Mouse (Mus musculus) MEL (cell line): ENCODE data around the gene Galnt18. TPM values are rescaled to one million over a fixed set of nuclear protein-coding genes. Genes with fewer than 3 reads are reported as not detected.

Source experiments
- DNase-seq: peaks from one replicate; pipeline ENCODE4 v3.0.0; 2011; ENCODE audit warnings: low read depth, low spot score
- H3K27ac ChIP-seq: 2 replicates; pipeline ENCODE4 v1.5.1; 2012; ENCODE audit warnings: low read depth, mild to moderate bottlenecking, control low read depth, low read length, moderate library complexity; ENCODE audit not compliant: control insufficient read depth
- H3K27me3 ChIP-seq, 2 experiments: fragments of 150-350 bp in 1 of 2; sonication (generic) in 1 of 2; 2 replicates each; pipeline ENCODE4 v1.6.1; 2012; ENCODE audit warnings: low read length in 2 of 2, mild to moderate bottlenecking in 2 of 2, improper control_type of control experiment in 1 of 2, moderate library complexity in 1 of 2; ENCODE audit not compliant: insufficient read depth in 2 of 2, control insufficient read depth in 1 of 2
- H3K36me3 ChIP-seq, 2 experiments: 2 replicates each; pipeline ENCODE4 v1.6.1; 2012 to 2014; ENCODE audit warnings: low read length in 2 of 2, improper control_type of control experiment in 1 of 2, inconsistent platforms in 1 of 2, mild to moderate bottlenecking in 1 of 2; ENCODE audit not compliant: insufficient read depth in 2 of 2, control insufficient read depth in 1 of 2
- H3K4me1 ChIP-seq, 2 experiments: fragments of 150-350 bp in 1 of 2; sonication (generic) in 1 of 2; 2 replicates each; pipeline ENCODE4 v1.6.1; 2012; ENCODE audit warnings: low read length in 2 of 2, improper control_type of control experiment in 1 of 2, mild to moderate bottlenecking in 1 of 2; ENCODE audit not compliant: insufficient read depth in 2 of 2, control insufficient read depth in 1 of 2
- H3K4me3 ChIP-seq, 2 experiments: fragments of 150-350 bp in 1 of 2; sonication (generic) in 1 of 2; 2 replicates each; pipeline ENCODE4 v1.5.1; 2012; ENCODE audit warnings: low read depth in 2 of 2, low read length in 2 of 2, mild to moderate bottlenecking in 2 of 2, moderate library complexity in 2 of 2, control low read depth in 1 of 2, improper control_type of control experiment in 1 of 2; ENCODE audit not compliant: control insufficient read depth in 1 of 2, insufficient read depth in 1 of 2
- H3K79me2 ChIP-seq: 2 replicates; pipeline ENCODE4 v1.6.1; 2012; ENCODE audit warnings: mild to moderate bottlenecking, low read length, moderate library complexity; ENCODE audit not compliant: control insufficient read depth, poor library complexity, insufficient read depth
- H3K9ac ChIP-seq: 2 replicates; pipeline ENCODE4 v1.6.1; 2012; ENCODE audit warnings: low read depth, mild to moderate bottlenecking, control low read depth, low read length, moderate library complexity; ENCODE audit not compliant: control insufficient read depth, poor library complexity, severe bottlenecking
- H3K9me3 ChIP-seq: fragments of 150-350 bp; sonication (generic); replicated peaks from 2 replicates; pipeline ENCODE4 v1.6.1; 2012; ENCODE audit warnings: mild to moderate bottlenecking, low read length, improper control_type of control experiment, moderate library complexity; ENCODE audit not compliant: insufficient read depth
- CTCF ChIP-seq, 3 experiments: IDR thresholded peaks in 2 of 3; conservative IDR thresholded peaks in 1 of 3; 2 replicates each; pipeline ENCODE4 v1.5.1; 2011 to 2012; ENCODE audit warnings: low read length in 3 of 3, low read depth in 2 of 3, mild to moderate bottlenecking in 2 of 3, improper control_type of control experiment in 1 of 3, inconsistent platforms in 1 of 3, mixed read lengths in 1 of 3, moderate library complexity in 1 of 3; ENCODE audit not compliant: control insufficient read depth in 1 of 3, insufficient read depth in 1 of 3, poor library complexity in 1 of 3, severe bottlenecking in 1 of 3
- E2F4 ChIP-seq: IDR thresholded peaks from 2 replicates; pipeline ENCODE4 v1.6.1; 2011; ENCODE audit warnings: low read depth, low read length, improper control_type of control experiment, borderline replicate concordance
- ELF1 ChIP-seq: IDR thresholded peaks from 2 replicates; pipeline ENCODE4 v1.6.1; 2014; ENCODE audit warnings: low read depth, mild to moderate bottlenecking, inconsistent platforms, low read length, improper control_type of control experiment, moderate library complexity
- MAX ChIP-seq: IDR thresholded peaks from 2 replicates; pipeline ENCODE4 v1.6.1; 2011; ENCODE audit warnings: low read length, improper control_type of control experiment
- MEF2A ChIP-seq: IDR thresholded peaks from 2 replicates; pipeline ENCODE4 v1.6.1; 2014; ENCODE audit warnings: low read depth, mild to moderate bottlenecking, inconsistent platforms, low read length, improper control_type of control experiment; ENCODE audit not compliant: poor library complexity, insufficient replicate concordance, severe bottlenecking; ENCODE audit errors: extremely low read depth
- MYB ChIP-seq: IDR thresholded peaks from 2 replicates; pipeline ENCODE4 v1.6.1; 2011; ENCODE audit warnings: mild to moderate bottlenecking, low read depth, low read length, improper control_type of control experiment
- NRF1 ChIP-seq: IDR thresholded peaks from 2 replicates; pipeline ENCODE4 v1.6.1; 2014; ENCODE audit warnings: low read depth, mild to moderate bottlenecking, inconsistent platforms, low read length, improper control_type of control experiment, moderate library complexity; ENCODE audit not compliant: poor library complexity, insufficient read depth, severe bottlenecking
- POLR2A ChIP-seq, 2 experiments: IDR thresholded peaks; 2 replicates each; pipeline ENCODE4 v1.6.1; 2011 to 2012; ENCODE audit warnings: low read length in 2 of 2, mild to moderate bottlenecking in 2 of 2, control low read depth in 1 of 2, improper control_type of control experiment in 1 of 2, low read depth in 1 of 2, moderate library complexity in 1 of 2; ENCODE audit not compliant: control insufficient read depth in 1 of 2, insufficient read depth in 1 of 2, poor library complexity in 1 of 2
- RAD21 ChIP-seq: IDR thresholded peaks from 2 replicates; pipeline ENCODE4 v1.6.1; 2011; ENCODE audit warnings: mild to moderate bottlenecking, low read depth, low read length, improper control_type of control experiment
- RCOR1 ChIP-seq: IDR thresholded peaks from 2 replicates; pipeline ENCODE4 v1.6.1; 2012; ENCODE audit warnings: low read depth, mild to moderate bottlenecking, inconsistent platforms, low read length, improper control_type of control experiment
- SMC3 ChIP-seq: IDR thresholded peaks from 2 replicates; pipeline ENCODE4 v1.6.1; 2011; ENCODE audit warnings: low read depth, low read length, improper control_type of control experiment
- TBP ChIP-seq: IDR thresholded peaks from 2 replicates; pipeline ENCODE4 v1.8.0; 2011; ENCODE audit warnings: low read depth, low read length, improper control_type of control experiment
- USF2 ChIP-seq, 2 experiments: IDR thresholded peaks; 2 replicates each; pipeline ENCODE4 v1.6.1; 2011 to 2012; ENCODE audit warnings: improper control_type of control experiment in 2 of 2, low read length in 2 of 2, borderline replicate concordance in 1 of 2, inconsistent platforms in 1 of 2, low read depth in 1 of 2, mild to moderate bottlenecking in 1 of 2; ENCODE audit not compliant: insufficient read depth in 1 of 2
- ZC3H11A ChIP-seq: IDR thresholded peaks from 2 replicates; pipeline ENCODE4 v1.6.1; 2012; ENCODE audit warnings: low read depth, mild to moderate bottlenecking, inconsistent platforms, low read length, improper control_type of control experiment
- polyA plus RNA-seq, 2 experiments: library from polyadenylated mRNA; stranded (reverse) in 1 of 2; unstranded in 1 of 2; fragments of >175 nt in 1 of 2; fragments of >200 nt in 1 of 2; gene quantifications; 2 replicates each; pipeline versions ENCODE4 v1.2.1 to v1.2.4; 2012; ENCODE audit warnings: low replicate concordance in 2 of 2, low read depth in 1 of 2; ENCODE audit not compliant: insufficient read length in 2 of 2, insufficient read depth in 1 of 2, missing spikeins in 1 of 2
- total RNA-seq: library from RNA; depleted of rRNA; stranded (reverse); fragments of 300-350 nt; gene quantifications from 2 replicates; pipeline ENCODE4 v1.2.3, GENCODE M21; 2012

Gene Galnt18
- total and polyA plus RNA-seq, 3 experiments: not detected

DNA sequence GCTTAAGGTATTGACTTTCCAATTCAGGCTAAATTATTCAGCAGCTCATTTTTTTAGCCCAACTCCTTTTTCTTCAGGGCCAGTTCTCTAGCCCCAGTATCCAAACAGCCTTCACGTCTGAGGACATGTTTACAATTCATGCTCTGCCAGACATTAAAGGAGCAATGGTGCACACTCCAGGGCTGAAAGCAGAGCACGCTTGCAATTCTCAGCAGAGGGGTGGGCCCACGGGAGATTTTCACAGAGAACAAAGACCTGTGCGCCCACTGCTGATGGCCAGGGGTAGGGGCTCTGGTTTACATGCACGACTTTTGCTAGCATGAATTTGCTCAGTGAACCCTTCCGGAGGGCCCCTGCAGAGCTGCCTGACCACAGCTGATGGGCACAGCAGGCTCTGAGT is 11.6 kb upstream of the Galnt18 start:
- H3K4me1 ChIP-seq: no peaks in the 10 kb centered on the region
- no peaks in the 10 kb centered on the region for H3K36me3 ChIP-seq
- no peak overlapping the region for H3K9ac ChIP-seq
- DNase-seq: no peak
- H3K27ac ChIP-seq: no peak overlapping the region
- no peaks in the 10 kb centered on the region for H3K27me3 ChIP-seq
- no peaks in the 10 kb centered on the region for H3K9me3 ChIP-seq
- H3K4me3 ChIP-seq: no peak overlapping the region
- no peak for TF ChIP-seq POLR2A (IDR thresholded peaks at IDR 0.05; ENCODE audit: control insufficient read depth in 1 of 2, insufficient read depth in 1 of 2, low read depth in 1 of 2, low read length in 2 of 2, poor library complexity in 1 of 2)
- TF ChIP-seq CTCF (IDR thresholded peaks at IDR 0.05 in 2 of 3, conservative IDR thresholded peaks at IDR 0.05 in 1 of 3; ENCODE audit: control insufficient read depth in 1 of 3, insufficient read depth in 1 of 3, low read depth in 2 of 3, low read length in 3 of 3, poor library complexity in 1 of 3, severe bottlenecking in 1 of 3): no peak
- TF ChIP-seq NRF1: no peak
- no peaks in the 10 kb centered on the region for H3K79me2 ChIP-seq

DNA sequence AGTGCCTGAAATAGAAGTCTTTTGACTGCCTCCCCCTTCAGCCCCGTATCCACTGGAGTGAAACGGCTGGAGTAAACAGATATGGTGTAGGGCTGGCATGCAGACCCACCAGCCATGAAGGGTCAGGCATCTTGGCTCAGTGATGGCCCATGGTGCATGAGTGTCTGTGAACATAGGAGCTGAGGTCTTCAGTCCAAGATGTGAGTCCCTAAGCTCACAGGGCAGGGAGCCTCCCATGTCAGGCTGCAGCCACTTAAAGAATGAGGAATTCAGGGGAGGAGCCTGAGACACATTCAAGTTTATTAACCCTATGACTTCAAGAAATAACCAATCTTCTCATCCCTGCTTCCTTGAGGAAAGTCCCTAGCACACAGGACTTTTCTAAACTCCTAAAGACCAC is 8.1 kb upstream of the Galnt18 start:
- H3K79me2 ChIP-seq: no peaks in the 10 kb centered on the region
- no peak overlapping the region for H3K9ac ChIP-seq
- H3K9me3 ChIP-seq: no peaks in the 10 kb centered on the region
- DNase-seq: no peak
- no peak overlapping the region for H3K4me3 ChIP-seq
- no peak overlapping the region for H3K27ac ChIP-seq
- H3K27me3 ChIP-seq: no peaks in the 10 kb centered on the region
- TF ChIP-seq MYB (no peak), RCOR1 (no peak), SMC3 (no peak), MEF2A (no peak), E2F4 (no peak), RAD21 (no peak), TBP (no peak), USF2 (IDR thresholded peaks at IDR 0.05; ENCODE audit: borderline replicate concordance in 1 of 2, insufficient read depth in 1 of 2, low read depth in 1 of 2, low read length in 2 of 2) (no peak), MAX (no peak), CTCF (IDR thresholded peaks at IDR 0.05 in 2 of 3, conservative IDR thresholded peaks at IDR 0.05 in 1 of 3; ENCODE audit: control insufficient read depth in 1 of 3, insufficient read depth in 1 of 3, low read depth in 2 of 3, low read length in 3 of 3, poor library complexity in 1 of 3, severe bottlenecking in 1 of 3) (no peak), ELF1 (no peak)
- TF ChIP-seq, all 39 proteins: peak for 0
- Histone ChIP-seq H3K4me1 (no peaks in the 10 kb centered on the region), H3K36me3 (no peaks in the 10 kb centered on the region)

DNA sequence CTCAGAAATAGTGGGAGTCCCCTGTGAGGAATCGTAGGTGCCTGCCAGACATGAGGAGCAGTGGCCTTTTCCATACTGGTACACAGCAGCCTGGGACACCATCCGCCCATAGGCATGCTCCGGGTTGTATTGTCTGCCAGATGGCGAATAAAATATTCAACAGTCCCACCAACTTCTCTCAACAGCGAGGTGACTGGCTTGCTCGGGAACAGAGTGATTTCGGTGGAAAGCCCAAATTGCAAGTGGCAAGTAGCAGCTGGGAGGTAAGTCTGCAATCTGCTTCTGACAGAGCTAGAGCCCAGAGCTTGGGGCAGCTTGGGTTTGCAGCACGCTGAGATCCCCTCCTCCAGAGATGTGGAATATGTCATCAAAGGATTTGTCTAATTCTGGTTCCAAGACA is 5.7 kb upstream of the Galnt18 start:
- DNase-seq: no peak
- TF ChIP-seq ZC3H11A: no peak

More for the DNA sequence above, 5.7 kb upstream of the Galnt18 start:
- H3K9ac ChIP-seq: no peak overlapping the region
- H3K4me3 ChIP-seq: no peak overlapping the region
- no peaks in the 10 kb centered on the region for H3K27me3 ChIP-seq
- no peaks in the 10 kb centered on the region for H3K79me2 ChIP-seq
- no peaks in the 10 kb centered on the region for H3K36me3 ChIP-seq
- H3K27ac ChIP-seq: no peak overlapping the region
- H3K9me3 ChIP-seq: no peaks in the 10 kb centered on the region
- H3K4me1 ChIP-seq: no peaks in the 10 kb centered on the region
